Mouse (Mus musculus) midbrain, embryonic 15.5 days (tissue): ENCODE results near the gene Them5. TPM values are rescaled to one million over a fixed set of nuclear protein-coding genes. Genes with fewer than 3 reads are reported as not detected.

Source experiments
- ATAC-seq: fragments of 200-750 bp; cut with Nextera tagmentation; replicated peaks from 2 replicates; pipeline ENCODE4 v1.8.0; 2017; ENCODE audit warnings: moderate TSS enrichment
- H3K27ac ChIP-seq: fragments of 300-500 bp; sonication (generic); 2 replicates; pipeline ENCODE4 v1.5.1; 2015; ENCODE audit warnings: mild to moderate bottlenecking, inconsistent platforms
- H3K27me3 ChIP-seq: fragments of 300-500 bp; sonication (generic); replicated peaks from 2 replicates; pipeline ENCODE4 v1.6.1; 2015; ENCODE audit warnings: inconsistent platforms
- H3K36me3 ChIP-seq: fragments of 300-500 bp; sonication (generic); replicated peaks from 2 replicates; pipeline ENCODE4 v1.6.1; 2015; ENCODE audit warnings: inconsistent platforms
- H3K4me1 ChIP-seq: fragments of 300-500 bp; sonication (generic); 2 replicates; pipeline ENCODE4 v1.6.1; 2015; ENCODE audit warnings: inconsistent platforms
- H3K4me2 ChIP-seq: fragments of 300-500 bp; sonication (generic); 2 replicates; pipeline ENCODE4 v1.6.1; 2015; ENCODE audit warnings: inconsistent platforms, mild to moderate bottlenecking, moderate library complexity
- H3K4me3 ChIP-seq: fragments of 300-500 bp; sonication (generic); 2 replicates; pipeline ENCODE4 v1.5.1; 2015; ENCODE audit warnings: mild to moderate bottlenecking, inconsistent platforms
- H3K9ac ChIP-seq: fragments of 300-500 bp; sonication (generic); 2 replicates; pipeline ENCODE4 v1.6.1; 2015; ENCODE audit warnings: mild to moderate bottlenecking, inconsistent platforms
- H3K9me3 ChIP-seq: fragments of 300-500 bp; sonication (generic); 2 replicates; pipeline ENCODE4 v1.6.1; 2016; ENCODE audit warnings: inconsistent platforms
- WGBS: fragments of 180-500 bp; shearing (Covaris S2); methylation state at CpG from one replicate; pipeline ENCODE4 v1.1.7; 2015; ENCODE audit warnings: mixed read lengths; 5-methylcytosine and 5-hydroxymethylcytosine counted together
- polyA plus RNA-seq: library from polyadenylated mRNA; unstranded; fragments of >200 nt; fragmentation: Nextera tagmentation; extraction: Ambion mirVana; gene quantifications from 2 replicates; pipeline ENCODE4 v1.2.1, GENCODE M21; 2015

The Them5 gene
- polyA plus RNA-seq, 1 experiment from 2014 or later, result not detected

DNA sequence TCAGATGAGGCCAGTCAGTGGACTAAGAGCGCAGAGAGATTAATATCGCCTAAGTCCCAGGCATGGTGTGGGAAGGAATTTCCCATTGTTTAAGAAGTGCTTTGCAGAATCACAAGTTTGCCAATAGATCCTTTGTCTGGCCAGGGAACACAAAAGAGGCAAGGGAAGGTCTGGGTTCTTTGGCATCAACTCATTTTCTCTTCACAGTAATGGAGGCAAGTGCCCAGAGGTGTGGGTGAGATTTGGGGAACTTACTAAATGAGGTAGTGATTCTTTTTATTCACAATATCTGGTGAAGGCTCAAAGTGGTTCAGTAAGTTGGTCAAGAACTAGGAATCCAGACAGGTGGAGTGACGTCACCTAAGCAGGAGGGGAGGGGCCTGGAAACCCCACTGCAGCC lies 3.0 kb downstream of the Them5 start:
- Histone ChIP-seq H3K4me2 (no peak overlapping the region), H3K4me3 (no peak overlapping the region), H3K27ac (no peak overlapping the region), H3K36me3 (no peaks in the 10 kb centered on the region), H3K9ac (no peak overlapping the region), H3K4me1 (peaks cover 3% of the 10 kb centered on the region; the same call in 1 of the 2 replicates), H3K27me3 (no peaks in the 10 kb centered on the region), H3K9me3 (no peaks in the 10 kb centered on the region)
- no peak for ATAC-seq
- WGBS, result 59% methylated on average over 3 of the region's 3 CpGs

GRCm38 (mm10) chr3:94348146-94348545 lies 6.2 kb downstream of the Them5 start:
- H3K4me3 ChIP-seq, result no peak overlapping the region
- no peaks in the 10 kb centered on the region for H3K9me3 ChIP-seq
- no peaks in the 10 kb centered on the region for H3K36me3 ChIP-seq
- no peaks in the 10 kb centered on the region for H3K4me1 ChIP-seq
- H3K4me2 ChIP-seq, result no peak overlapping the region
- 85% methylated on average over 2 of the region's 2 CpGs for WGBS
- H3K27ac ChIP-seq, result no peak overlapping the region
- H3K27me3 ChIP-seq, result no peaks in the 10 kb centered on the region
- H3K9ac ChIP-seq, result no peak overlapping the region
- no peak for ATAC-seq

GRCm38 (mm10) chr3:94360812-94361211 lies 18.9 kb downstream of the Them5 start:
- Histone ChIP-seq H3K4me3 (no peak overlapping the region), H3K27me3 (0 out of 2 replicates have a peak, but pooled peaks cover 3% of the 10 kb centered on the region), H3K4me2 (no peak overlapping the region), H3K9ac (no peak overlapping the region), H3K27ac (no peak overlapping the region), H3K9me3 (no peaks in the 10 kb centered on the region), H3K36me3 (no peaks in the 10 kb centered on the region), H3K4me1 (peaks cover 12% of the 10 kb centered on the region; the same call in 1 of the 2 replicates)
- no peak for ATAC-seq
- 3% methylated on average over 1 of the region's 1 CpGs for WGBS

GRCm38 (mm10) chr3:94362138-94362537 lies 20.2 kb downstream of the Them5 start, which contains the start of gene C2cd4d:
Gene C2cd4d (plus strand): TSS chr3:94362438.
- Histone ChIP-seq H3K9me3 (no peaks in the 10 kb centered on the region), H3K27me3 (peaks cover 7% of the 10 kb centered on the region; the same call in 1 of the 2 replicates), H3K27ac (0 out of 2 replicates have a peak within 1 kb of the TSS, but pooled peaks have one; percentile 69), H3K4me1 (peaks cover 12% of the 10 kb centered on the region; the same call in 1 of the 2 replicates), H3K9ac (peak within 1 kb of the TSS; percentile 81), H3K4me2 (peak within 1 kb of the TSS; percentile 91), H3K36me3 (no peaks in the 10 kb centered on the region), H3K4me3 (peak within 1 kb of the TSS; percentile 57)
- WGBS, result 27% methylated on average over 7 of the region's 7 CpGs
- ATAC-seq, result no peak

DNA sequence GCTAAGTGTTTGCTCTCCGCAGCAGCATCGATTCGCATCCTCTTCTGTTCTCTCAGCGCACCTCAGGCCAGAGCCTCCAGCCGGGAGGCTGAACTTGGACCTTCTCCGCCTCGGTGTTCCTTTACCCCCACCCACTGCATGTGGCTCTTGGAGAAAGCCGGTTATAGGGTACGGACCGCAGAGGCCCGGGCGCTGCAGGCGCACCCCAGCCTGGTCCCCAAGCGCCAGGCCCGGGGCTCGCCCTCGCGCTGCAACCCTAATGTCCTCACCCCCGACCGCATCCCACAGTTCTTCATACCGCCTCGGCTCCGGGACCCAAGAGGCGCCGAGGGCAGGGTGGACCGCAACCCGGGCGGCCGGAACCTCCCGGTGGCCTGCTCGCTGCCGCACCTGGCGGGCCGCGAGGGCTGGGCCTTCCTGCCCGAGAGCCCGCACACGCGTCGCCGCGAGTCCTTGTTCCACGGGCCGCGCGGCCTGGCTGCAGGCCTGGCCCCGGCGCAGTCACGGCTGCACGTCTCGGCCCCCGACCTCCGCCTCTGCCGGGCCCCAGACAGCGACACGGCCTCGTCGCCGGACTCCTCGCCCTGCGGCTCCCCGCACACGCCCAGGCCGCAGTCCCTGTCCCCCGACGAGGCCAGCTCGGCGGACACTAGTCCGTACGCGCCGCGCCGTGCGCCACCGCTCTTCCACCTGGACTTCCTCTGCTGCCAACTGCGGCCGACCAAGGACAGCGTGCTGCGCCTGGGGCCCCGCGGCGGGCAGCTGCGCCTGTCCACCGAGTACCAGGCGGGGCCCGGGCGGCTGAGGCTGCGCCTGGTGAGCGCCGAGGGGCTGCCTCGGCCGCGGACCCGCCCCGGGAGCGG lies 21.6 kb downstream of the Them5 start:
- 6% methylated on average over 97 of the region's 97 CpGs for WGBS
- peak; percentile 68 for ATAC-seq
- Histone ChIP-seq H3K9ac (peak overlapping the region; percentile 81), H3K4me2 (peak overlapping the region; percentile 91), H3K4me3 (peak overlapping the region; percentile 57), H3K36me3 (no peaks in the 10 kb centered on the region), H3K27me3 (peaks cover 7% of the 10 kb centered on the region; the same call in 1 of the 2 replicates), H3K27ac (peak overlapping the region; percentile 69), H3K9me3 (no peaks in the 10 kb centered on the region), H3K4me1 (peaks cover 12% of the 10 kb centered on the region; the same call in 1 of the 2 replicates)

DNA sequence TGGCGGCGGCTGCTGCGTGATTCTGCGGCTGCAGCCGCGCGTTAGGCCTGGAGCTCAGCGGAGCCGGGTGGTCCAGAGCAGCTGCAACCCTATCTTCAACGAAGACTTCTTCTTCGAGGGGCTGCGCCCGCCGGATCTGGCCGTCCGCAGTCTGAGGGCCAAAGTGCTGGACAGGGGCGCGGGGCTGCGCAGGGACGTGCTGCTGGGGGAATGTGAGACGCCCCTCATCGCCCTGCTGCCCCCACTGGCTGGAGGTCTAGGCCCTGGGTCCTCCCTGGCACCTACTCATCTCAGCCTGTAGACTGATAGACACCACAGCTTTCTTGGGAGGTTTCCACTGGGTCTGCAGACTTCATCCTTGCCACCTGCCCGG lies 22.2 kb downstream of the Them5 start:
- H3K4me2 ChIP-seq, result peak overlapping the region; percentile 91
- peaks cover 12% of the 10 kb centered on the region; the same call in 1 of the 2 replicates for H3K4me1 ChIP-seq
- H3K4me3 ChIP-seq, result peak overlapping the region; percentile 57
- peaks cover 7% of the 10 kb centered on the region; the same call in 1 of the 2 replicates for H3K27me3 ChIP-seq
- peak; percentile 63 for ATAC-seq
- WGBS, result 4% methylated on average over 23 of the region's 23 CpGs
- H3K9me3 ChIP-seq, result no peaks in the 10 kb centered on the region
- H3K27ac ChIP-seq, result peak overlapping the region; percentile 69
- no peaks in the 10 kb centered on the region for H3K36me3 ChIP-seq
- peak overlapping the region; percentile 81 for H3K9ac ChIP-seq

GRCm38 (mm10) chr3:94366761-94367160 lies 24.9 kb downstream of the Them5 start:
- H3K27me3 ChIP-seq, result peaks cover 7% of the 10 kb centered on the region; the same call in 1 of the 2 replicates
- 22% methylated on average over 3 of the region's 3 CpGs for WGBS
- no peak overlapping the region for H3K4me2 ChIP-seq
- H3K36me3 ChIP-seq, result no peaks in the 10 kb centered on the region
- H3K4me3 ChIP-seq, result no peak overlapping the region
- no peaks in the 10 kb centered on the region for H3K9me3 ChIP-seq
- H3K27ac ChIP-seq, result no peak overlapping the region
- no peak overlapping the region for H3K9ac ChIP-seq
- peak; percentile 10; the same call in 1 of the 2 replicates for ATAC-seq
- H3K4me1 ChIP-seq, result peaks cover 17% of the 10 kb centered on the region

DNA sequence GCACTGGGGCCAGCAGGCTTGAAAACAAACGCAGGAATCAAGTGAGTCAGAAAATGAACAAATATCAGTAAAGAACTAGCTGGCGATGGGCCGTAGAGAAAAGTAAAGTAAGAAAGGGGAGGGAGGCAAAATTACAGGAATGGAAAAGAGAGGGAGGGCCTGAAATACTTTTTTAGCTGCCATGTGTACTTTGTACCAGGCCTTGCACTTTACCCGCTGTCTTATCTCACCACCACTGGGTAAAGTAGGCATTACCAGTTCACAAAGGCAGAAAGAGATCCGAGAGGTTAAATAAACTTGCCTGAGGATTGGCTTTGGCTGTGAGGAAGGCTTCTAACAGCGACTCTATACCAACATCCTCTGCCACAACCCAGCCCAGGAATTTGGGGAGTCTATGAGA lies 25.6 kb downstream of the Them5 start:
- H3K4me3 ChIP-seq, result no peak overlapping the region

DNA sequence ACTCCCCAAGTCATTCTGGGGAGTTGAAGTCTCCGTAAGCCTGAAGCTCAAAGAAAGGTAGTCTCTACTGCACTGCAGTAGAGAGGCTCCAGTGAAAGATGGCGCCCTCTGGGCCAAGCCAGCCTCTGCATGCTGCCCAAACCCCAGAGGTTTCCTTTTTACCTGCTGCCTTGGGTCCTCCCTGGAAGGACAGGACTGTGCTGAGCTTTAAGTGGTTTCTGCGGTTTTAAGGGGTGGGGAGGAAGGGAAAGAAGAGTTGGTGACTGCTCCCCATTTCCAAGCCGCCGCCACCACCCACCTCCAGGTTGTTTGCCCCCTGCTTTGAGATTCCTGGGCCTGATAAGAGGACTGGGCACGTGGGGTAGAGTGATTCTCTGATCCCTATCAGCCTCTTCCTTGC lies 26.7 kb downstream of the Them5 start:
- Histone ChIP-seq H3K4me1 (peaks cover 22% of the 10 kb centered on the region), H3K9me3 (no peaks in the 10 kb centered on the region), H3K27ac (no peak overlapping the region), H3K27me3 (peaks cover 5% of the 10 kb centered on the region; the same call in 1 of the 2 replicates), H3K9ac (no peak overlapping the region), H3K4me2 (no peak overlapping the region), H3K36me3 (no peaks in the 10 kb centered on the region), H3K4me3 (no peak overlapping the region)
- ATAC-seq, result no peak
- 65% methylated on average over 6 of the region's 6 CpGs for WGBS

More for the DNA sequence above, 25.6 kb downstream of the Them5 start:
- Histone ChIP-seq H3K27me3 (peaks cover 7% of the 10 kb centered on the region; the same call in 1 of the 2 replicates), H3K9me3 (no peaks in the 10 kb centered on the region), H3K4me2 (no peak overlapping the region), H3K9ac (no peak overlapping the region), H3K4me1 (peaks cover 18% of the 10 kb centered on the region), H3K36me3 (no peaks in the 10 kb centered on the region), H3K27ac (no peak overlapping the region)
- no peak for ATAC-seq
- 87% methylated on average over 6 of the region's 6 CpGs for WGBS

- H3K4me3 ChIP-seq, result no peak overlapping the region
- H3K27ac ChIP-seq, result no peak overlapping the region
- no peak overlapping the region for H3K9ac ChIP-seq
- H3K4me2 ChIP-seq, result no peak overlapping the region
- H3K36me3 ChIP-seq, result no peaks in the 10 kb centered on the region
- no peak for ATAC-seq
- 57% methylated on average over 2 of the region's 2 CpGs for WGBS
- no peaks in the 10 kb centered on the region for H3K9me3 ChIP-seq
- H3K4me1 ChIP-seq, result peaks cover 22% of the 10 kb centered on the region
- peaks cover 5% of the 10 kb centered on the region; the same call in 1 of the 2 replicates for H3K27me3 ChIP-seq
Observed at GRCm38 (mm10) chr3:94369709-94370108, 27.8 kb downstream of the Them5 start.

GRCm38 (mm10) chr3:94371637-94372036 lies 29.7 kb downstream of the Them5 start:
- H3K4me2 ChIP-seq, result peak overlapping the region; percentile 26
- H3K4me3 ChIP-seq, result no peak overlapping the region
- no peak overlapping the region for H3K9ac ChIP-seq
- no peak overlapping the region for H3K27ac ChIP-seq
- 1% methylated on average over 11 of the region's 11 CpGs for WGBS
- H3K4me1 ChIP-seq, result peaks cover 22% of the 10 kb centered on the region
- ATAC-seq, result peak; percentile 19; the same call in 1 of the 2 replicates
- H3K9me3 ChIP-seq, result no peaks in the 10 kb centered on the region
- H3K27me3 ChIP-seq, result no peaks in the 10 kb centered on the region
- H3K36me3 ChIP-seq, result no peaks in the 10 kb centered on the region

- no peaks in the 10 kb centered on the region for H3K36me3 ChIP-seq
- no peaks in the 10 kb centered on the region for H3K27me3 ChIP-seq
- 0% methylated on average over 3 of the region's 3 CpGs for WGBS
- ATAC-seq, result no peak
- no peaks in the 10 kb centered on the region for H3K9me3 ChIP-seq
- H3K4me3 ChIP-seq, result no peak overlapping the region
- no peak overlapping the region for H3K27ac ChIP-seq
- H3K4me2 ChIP-seq, result peak overlapping the region; percentile 26; the same call in 1 of the 2 replicates
- peaks cover 22% of the 10 kb centered on the region for H3K4me1 ChIP-seq
- H3K9ac ChIP-seq, result no peak overlapping the region
Observed at GRCm38 (mm10) chr3:94372038-94372437, 30.1 kb downstream of the Them5 start.
